Mouse (Mus musculus) stomach, postnatal 0 days (tissue): ENCODE measurements around the gene Lrrtm1. TPM values are rescaled to one million over a fixed set of nuclear protein-coding genes. Genes with fewer than 3 reads are reported as not detected.
A peak's percentile ranks its signal among the peaks of the same experiment; 100 is the strongest.

ENCODE experiments used
- ATAC-seq: fragments of 200-750 bp; cut with Nextera tagmentation; 2 replicates; pipeline ENCODE4 v1.8.0; 2017; ENCODE audit not compliant: low FRiP score, low TSS enrichment
- DNase-seq: peaks from one replicate; pipeline ENCODE4 v3.0.0-alpha.2; 2016; ENCODE audit warnings: low spot score
- H3K27ac ChIP-seq: fragments of 300-500 bp; sonication (generic); replicated peaks from 2 replicates; pipeline ENCODE4 v1.5.1; 2014; ENCODE audit warnings: mild to moderate bottlenecking, control low read depth
- H3K27me3 ChIP-seq: fragments of 300-500 bp; sonication (generic); 2 replicates; pipeline ENCODE4 v1.6.1; 2014; ENCODE audit warnings: low read length; ENCODE audit not compliant: control insufficient read depth, insufficient read depth
- H3K36me3 ChIP-seq: fragments of 300-500 bp; sonication (generic); 2 replicates; pipeline ENCODE4 v1.6.1; 2014; ENCODE audit warnings: low read length, mixed read lengths; ENCODE audit not compliant: control insufficient read depth, insufficient read depth
- H3K4me1 ChIP-seq: fragments of 300-500 bp; sonication (generic); replicated peaks from 2 replicates; pipeline ENCODE4 v1.6.1; 2014; ENCODE audit warnings: antibody characterized with exemption; ENCODE audit not compliant: control insufficient read depth, insufficient read depth
- H3K4me2 ChIP-seq: fragments of 300-500 bp; sonication (generic); replicated peaks from 2 replicates; pipeline ENCODE4 v1.6.1; 2014; ENCODE audit warnings: low read depth, mild to moderate bottlenecking, control low read depth, moderate library complexity
- H3K4me3 ChIP-seq: fragments of 300-500 bp; sonication (generic); 2 replicates; pipeline ENCODE4 v1.5.1; 2014; ENCODE audit warnings: low read depth, low read length, control low read depth
- H3K9ac ChIP-seq: fragments of 300-500 bp; sonication (generic); 2 replicates; pipeline ENCODE4 v1.6.1; 2014; ENCODE audit warnings: mild to moderate bottlenecking, low read length, control low read depth, mixed read lengths
- H3K9me3 ChIP-seq: fragments of 300-500 bp; sonication (generic); 2 replicates; pipeline ENCODE4 v1.6.1; 2016; ENCODE audit warnings: low read length; ENCODE audit not compliant: control insufficient read depth
- CTCF ChIP-seq: IDR thresholded peaks from 2 replicates; pipeline ENCODE4 v1.5.1; 2016; ENCODE audit warnings: antibody characterized with exemption, low read depth, mild to moderate bottlenecking, moderate library complexity
- EP300 ChIP-seq: optimal IDR thresholded peaks from 2 replicates; pipeline ENCODE3; 2016; ENCODE audit warnings: antibody characterized with exemption
- WGBS: fragments of 180-500 bp; shearing (Covaris S2); extraction: QIAGEN DNeasy Blood & Tissue Kit; methylation state at CpG from one replicate; pipeline ENCODE4 v1.1.7; 2014; 5-methylcytosine and 5-hydroxymethylcytosine counted together
- polyA plus RNA-seq: library from polyadenylated mRNA; unstranded; fragments of >200 nt; fragmentation: Nextera tagmentation; extraction: Ambion mirVana; gene quantifications from 2 replicates; pipeline ENCODE4 v1.2.1, GENCODE M21; 2015

Lrrtm1 gene
- polyA plus RNA-seq, 1 experiment from 2014 or later: 2.5 TPM

- Histone ChIP-seq H3K27me3 (no peaks in the 10 kb centered on the region), H3K9ac (no peak overlapping the region), H3K27ac (no peak overlapping the region), H3K4me2 (no peak overlapping the region), H3K4me1 (no peaks in the 10 kb centered on the region), H3K4me3 (no peak overlapping the region), H3K36me3 (no peaks in the 10 kb centered on the region), H3K9me3 (no peaks in the 10 kb centered on the region)
- no peak for DNase-seq
- TF ChIP-seq CTCF: no peak
- no peak for TF ChIP-seq EP300
- 74% methylated on average over 5 of the region's 5 CpGs for WGBS
- no peak for ATAC-seq
Observed at GRCm38 (mm10) chr6:77253480-77253879, 11.0 kb downstream of the Lrrtm1 start.

GRCm38 (mm10) chr6:77256348-77256747, 13.9 kb downstream of the Lrrtm1 start:
- Histone ChIP-seq H3K4me2 (no peak overlapping the region), H3K4me1 (no peaks in the 10 kb centered on the region), H3K4me3 (no peak overlapping the region), H3K9me3 (no peaks in the 10 kb centered on the region), H3K27me3 (no peaks in the 10 kb centered on the region), H3K27ac (no peak overlapping the region), H3K36me3 (no peaks in the 10 kb centered on the region), H3K9ac (no peak overlapping the region)
- WGBS: 87% methylated on average over 4 of the region's 4 CpGs
- TF ChIP-seq CTCF (no peak), EP300 (no peak)
- ATAC-seq (no peak), DNase-seq (no peak)

GRCm38 (mm10) chr6:77257358-77258105, 15.0 kb downstream of the Lrrtm1 start:
- no peak overlapping the region for H3K4me2 ChIP-seq
- H3K4me1 ChIP-seq: no peaks in the 10 kb centered on the region
- no peaks in the 10 kb centered on the region for H3K9me3 ChIP-seq
- peak; percentile 75 for TF ChIP-seq CTCF
- TF ChIP-seq EP300: no peak
- no peak overlapping the region for H3K27ac ChIP-seq
- WGBS: 27% methylated on average over 7 of the region's 7 CpGs
- DNase-seq (peak; percentile 15), ATAC-seq (no peak)
- H3K9ac ChIP-seq: no peak overlapping the region
- H3K4me3 ChIP-seq: no peak overlapping the region
- H3K36me3 ChIP-seq: no peaks in the 10 kb centered on the region
- no peaks in the 10 kb centered on the region for H3K27me3 ChIP-seq

- no peak for ATAC-seq
- no peak overlapping the region for H3K9ac ChIP-seq
- H3K27me3 ChIP-seq: no peaks in the 10 kb centered on the region
- H3K27ac ChIP-seq: no peak overlapping the region
- 34% methylated on average over 3 of the region's 3 CpGs for WGBS
- no peak overlapping the region for H3K4me3 ChIP-seq
- no peak for DNase-seq
- H3K4me2 ChIP-seq: no peak overlapping the region
- no peak for TF ChIP-seq CTCF
- no peak for TF ChIP-seq EP300
- H3K9me3 ChIP-seq: no peaks in the 10 kb centered on the region
- H3K36me3 ChIP-seq: no peaks in the 10 kb centered on the region
- H3K4me1 ChIP-seq: no peaks in the 10 kb centered on the region
Observed at GRCm38 (mm10) chr6:77265163-77265562, 22.7 kb downstream of the Lrrtm1 start.

- TF ChIP-seq EP300: no peak
- TF ChIP-seq CTCF: no peak
- no peaks in the 10 kb centered on the region for H3K4me1 ChIP-seq
- no peak overlapping the region for H3K9ac ChIP-seq
- no peak overlapping the region for H3K4me2 ChIP-seq
- no peaks in the 10 kb centered on the region for H3K9me3 ChIP-seq
- no peak for ATAC-seq
- 81% methylated on average over 5 of the region's 5 CpGs for WGBS
- H3K36me3 ChIP-seq: no peaks in the 10 kb centered on the region
- DNase-seq: no peak
- no peaks in the 10 kb centered on the region for H3K27me3 ChIP-seq
- no peak overlapping the region for H3K27ac ChIP-seq
- no peak overlapping the region for H3K4me3 ChIP-seq
Observed at GRCm38 (mm10) chr6:77278794-77279193, 36.3 kb downstream of the Lrrtm1 start.

GRCm38 (mm10) chr6:77286317-77286716, 43.8 kb downstream of the Lrrtm1 start:
- H3K4me2 ChIP-seq: no peak overlapping the region
- ATAC-seq (no peak), DNase-seq (no peak)
- H3K4me3 ChIP-seq: no peak overlapping the region
- H3K9ac ChIP-seq: no peak overlapping the region
- H3K4me1 ChIP-seq: no peaks in the 10 kb centered on the region
- no peaks in the 10 kb centered on the region for H3K36me3 ChIP-seq
- TF ChIP-seq CTCF (no peak), EP300 (no peak)
- no peaks in the 10 kb centered on the region for H3K9me3 ChIP-seq
- no peak overlapping the region for H3K27ac ChIP-seq
- 85% methylated on average over 5 of the region's 5 CpGs for WGBS
- H3K27me3 ChIP-seq: no peaks in the 10 kb centered on the region
